Mouse (Mus musculus) layer of hippocampus, adult 2 months (tissue): Measurements from ENCODE around the gene Rgs6. TPM values are rescaled to one million over a fixed set of nuclear protein-coding genes. Genes with fewer than 3 reads are reported as not detected.
A peak's percentile ranks its signal among the peaks of the same experiment; 100 is the strongest.

Experiments used
- DNase-seq, 2 experiments: peaks; one replicate each; pipeline ENCODE4 v3.0.0; 2022; ENCODE audit warnings: low spot score in 2 of 2
- H3K27ac ChIP-seq: fragments of 200-600 bp; 2 replicates; pipeline ENCODE4 v1.8.1; 2022
- H3K4me3 ChIP-seq: fragments of 200-600 bp; 2 replicates; pipeline ENCODE4 v1.8.1; 2022; ENCODE audit warnings: mild to moderate bottlenecking
- CTCF ChIP-seq: fragments of 200-600 bp; conservative IDR thresholded peaks from 2 replicates; pipeline ENCODE4 v1.8.1; 2022; ENCODE audit warnings: antibody characterized with exemption, mild to moderate bottlenecking, moderate library complexity
- total RNA-seq, 2 experiments: library from RNA; stranded (reverse); gene quantifications; 2 replicates each; pipeline ENCODE4 v1.2.3; 2021

The Rgs6 gene
- total RNA-seq, 2 experiments from 2014 or later = 10.2 to 10.4 TPM

- Histone ChIP-seq H3K27ac (no peak overlapping the region), H3K4me3 (no peak overlapping the region)
- DNase-seq = no peak
- TF ChIP-seq CTCF = no peak
Measured at GRCm38 (mm10) chr12:82935767-82936166, 347.7 kb downstream of the Rgs6 start.

GRCm38 (mm10) chr12:82940461-82940860, 352.4 kb downstream of the Rgs6 start:
- H3K27ac ChIP-seq = no peak overlapping the region
- TF ChIP-seq CTCF = no peak
- DNase-seq = no peak
- no peak overlapping the region for H3K4me3 ChIP-seq

- H3K27ac ChIP-seq = no peak overlapping the region
- peak; percentile 81 to 93 for DNase-seq
- no peak overlapping the region for H3K4me3 ChIP-seq
- TF ChIP-seq CTCF = peak; percentile 94
Measured at GRCm38 (mm10) chr12:82946507-82946906, 358.4 kb downstream of the Rgs6 start.

GRCm38 (mm10) chr12:82961111-82961510, 373.0 kb downstream of the Rgs6 start:
- TF ChIP-seq CTCF = no peak
- H3K4me3 ChIP-seq = no peak overlapping the region
- DNase-seq = no peak
- no peak overlapping the region for H3K27ac ChIP-seq

- H3K27ac ChIP-seq = no peak overlapping the region
- H3K4me3 ChIP-seq = no peak overlapping the region
- no peak for TF ChIP-seq CTCF
- no peak for DNase-seq
Measured at GRCm38 (mm10) chr12:82961852-82962251, 373.8 kb downstream of the Rgs6 start.

- TF ChIP-seq CTCF = no peak
- no peak overlapping the region for H3K27ac ChIP-seq
- H3K4me3 ChIP-seq = no peak overlapping the region
- peak in 1 of 2 experiments; percentile 7 for DNase-seq
Measured at GRCm38 (mm10) chr12:82970521-82971105, 382.5 kb downstream of the Rgs6 start.

- no peak for TF ChIP-seq CTCF
- no peak for DNase-seq
- Histone ChIP-seq H3K27ac (no peak overlapping the region), H3K4me3 (no peak overlapping the region)
Measured at GRCm38 (mm10) chr12:82971176-82971575, 383.1 kb downstream of the Rgs6 start.

GRCm38 (mm10) chr12:82972661-82973060, 384.6 kb downstream of the Rgs6 start:
- no peak for DNase-seq

GRCm38 (mm10) chr12:82973771-82974170, 385.7 kb downstream of the Rgs6 start:
- no peak for DNase-seq
- no peak for TF ChIP-seq CTCF
- H3K27ac ChIP-seq = no peak overlapping the region
- no peak overlapping the region for H3K4me3 ChIP-seq

More at GRCm38 (mm10) chr12:82972661-82973060, 384.6 kb downstream of the Rgs6 start:
- Histone ChIP-seq H3K27ac (no peak overlapping the region), H3K4me3 (no peak overlapping the region)
- TF ChIP-seq CTCF = no peak

GRCm38 (mm10) chr12:82978275-82978674, 390.2 kb downstream of the Rgs6 start:
- H3K27ac ChIP-seq = no peak overlapping the region
- no peak for DNase-seq
- H3K4me3 ChIP-seq = no peak overlapping the region
- TF ChIP-seq CTCF = no peak

GRCm38 (mm10) chr12:82982716-82983115, 394.6 kb downstream of the Rgs6 start:
- DNase-seq = no peak
- no peak for TF ChIP-seq CTCF
- Histone ChIP-seq H3K4me3 (no peak overlapping the region), H3K27ac (no peak overlapping the region)

- Histone ChIP-seq H3K27ac (no peak overlapping the region), H3K4me3 (no peak overlapping the region)
- no peak for TF ChIP-seq CTCF
- no peak for DNase-seq
Measured at GRCm38 (mm10) chr12:82985300-82985699, 397.2 kb downstream of the Rgs6 start.

GRCm38 (mm10) chr12:82987661-82988060, 399.6 kb downstream of the Rgs6 start:
- Histone ChIP-seq H3K27ac (no peak overlapping the region), H3K4me3 (no peak overlapping the region)
- TF ChIP-seq CTCF = no peak
- DNase-seq = no peak

- DNase-seq = no peak
- Histone ChIP-seq H3K27ac (no peak overlapping the region), H3K4me3 (no peak overlapping the region)
- TF ChIP-seq CTCF = no peak
Measured at GRCm38 (mm10) chr12:82993905-82994304, 405.8 kb downstream of the Rgs6 start.

- TF ChIP-seq CTCF = no peak
- peak; percentile 29 to 61 for DNase-seq
- Histone ChIP-seq H3K27ac (no peak overlapping the region), H3K4me3 (no peak overlapping the region)
Measured at GRCm38 (mm10) chr12:82996775-82997174, 408.7 kb downstream of the Rgs6 start.
